Mouse (Mus musculus) embryonic facial prominence, embryonic 15.5 days (tissue): ENCODE measurements around the gene Flt3l. TPM values are rescaled to one million over a fixed set of nuclear protein-coding genes. Genes with fewer than 3 reads are reported as not detected.
"Not testable (repeated sequence)": the region's sequence is repeated elsewhere in the genome, so short reads cannot be mapped to it uniquely, and the experiment has no call there.

Experiments used
- ATAC-seq: fragments of 200-750 bp; cut with Nextera tagmentation; 2 replicates; pipeline ENCODE4 v1.8.0; 2017; ENCODE audit warnings: low read depth, moderate TSS enrichment; ENCODE audit not compliant: insufficient number of reproducible peaks, low FRiP score, low TSS enrichment
- H3K27ac ChIP-seq: fragments of 300-500 bp; sonication (generic); replicated peaks from 2 replicates; pipeline ENCODE4 v1.5.1; 2015; ENCODE audit warnings: mild to moderate bottlenecking, inconsistent platforms
- H3K27me3 ChIP-seq: fragments of 300-500 bp; sonication (generic); 2 replicates; pipeline ENCODE4 v1.6.1; 2015; ENCODE audit warnings: inconsistent platforms
- H3K36me3 ChIP-seq: fragments of 300-500 bp; sonication (generic); 2 replicates; pipeline ENCODE4 v1.6.1; 2015; ENCODE audit warnings: mild to moderate bottlenecking, inconsistent platforms
- H3K4me1 ChIP-seq: fragments of 300-500 bp; sonication (generic); 2 replicates; pipeline ENCODE4 v1.6.1; 2015; ENCODE audit warnings: inconsistent platforms
- H3K4me2 ChIP-seq: fragments of 300-500 bp; sonication (generic); replicated peaks from 2 replicates; pipeline ENCODE4 v1.6.1; 2015; ENCODE audit warnings: mild to moderate bottlenecking, inconsistent platforms
- H3K4me3 ChIP-seq: fragments of 300-500 bp; sonication (generic); replicated peaks from 2 replicates; pipeline ENCODE4 v1.5.1; 2015; ENCODE audit warnings: mild to moderate bottlenecking, inconsistent platforms
- H3K9ac ChIP-seq: fragments of 300-500 bp; sonication (generic); 2 replicates; pipeline ENCODE4 v1.6.1; 2015; ENCODE audit warnings: inconsistent platforms
- H3K9me3 ChIP-seq: fragments of 300-500 bp; sonication (generic); replicated peaks from 2 replicates; pipeline ENCODE4 v1.6.1; 2016; ENCODE audit warnings: inconsistent platforms
- WGBS: fragments of 180-500 bp; shearing (Covaris S2); methylation state at CpG from one replicate; pipeline ENCODE4 v1.1.7; 2015; 5-methylcytosine and 5-hydroxymethylcytosine counted together
- polyA plus RNA-seq: library from polyadenylated mRNA; unstranded; fragments of >200 nt; fragmentation: Nextera tagmentation; extraction: Ambion mirVana; gene quantifications from 2 replicates; pipeline ENCODE4 v1.2.1, GENCODE M21; 2015

Gene Flt3l
- polyA plus RNA-seq, 1 experiment from 2014 or later, result 2.6 TPM

- H3K9me3 ChIP-seq, result no peaks in the 10 kb centered on the region
- no peak for ATAC-seq
- 4% methylated on average over 13 of the region's 13 CpGs for WGBS
- H3K4me2 ChIP-seq, result no peak overlapping the region
- no peaks in the 10 kb centered on the region for H3K36me3 ChIP-seq
- peaks cover 18% of the 10 kb centered on the region for H3K4me1 ChIP-seq
- H3K4me3 ChIP-seq, result no peak overlapping the region
- peaks cover 90% of the 10 kb centered on the region for H3K27me3 ChIP-seq
- no peak overlapping the region for H3K9ac ChIP-seq
- H3K27ac ChIP-seq, result no peak overlapping the region
These were observed 39.2 kb upstream of the Flt3l start for GRCm38 (mm10) chr7:45175398-45175797.

GRCm38 (mm10) chr7:45174567-45175280 is 38.5 kb upstream of the Flt3l start:
- H3K27ac ChIP-seq, result no peak overlapping the region
- 3% methylated on average over 29 of the region's 29 CpGs for WGBS
- peaks cover 6% of the 10 kb centered on the region for H3K9me3 ChIP-seq
- ATAC-seq, result no peak
- H3K4me1 ChIP-seq, result peaks cover 18% of the 10 kb centered on the region
- peaks cover 86% of the 10 kb centered on the region for H3K27me3 ChIP-seq
- peak overlapping the region; percentile 16 for H3K4me3 ChIP-seq
- no peaks in the 10 kb centered on the region for H3K36me3 ChIP-seq
- peak overlapping the region; percentile 24 for H3K4me2 ChIP-seq
- H3K9ac ChIP-seq, result no peak overlapping the region

- not testable (repeated sequence) for H3K4me3 ChIP-seq, H3K4me2 ChIP-seq, H3K36me3 ChIP-seq, ATAC-seq, H3K9ac ChIP-seq, H3K27ac ChIP-seq
- Histone ChIP-seq H3K9me3 (peaks cover 11% of the 10 kb centered on the region), H3K27me3 (peaks cover 86% of the 10 kb centered on the region), H3K4me1 (peaks cover 18% of the 10 kb centered on the region)
- 64% methylated on average over 1 of the region's 1 CpGs for WGBS
These were observed 37.5 kb upstream of the Flt3l start for GRCm38 (mm10) chr7:45173772-45174171.

- no peaks in the 10 kb centered on the region for H3K36me3 ChIP-seq
- 63% methylated on average over 7 of the region's 7 CpGs for WGBS
- peaks cover 24% of the 10 kb centered on the region for H3K4me1 ChIP-seq
- peaks cover 11% of the 10 kb centered on the region for H3K9me3 ChIP-seq
- H3K4me3 ChIP-seq, result no peak overlapping the region
- no peak overlapping the region for H3K4me2 ChIP-seq
- ATAC-seq, result no peak
- peaks cover 86% of the 10 kb centered on the region for H3K27me3 ChIP-seq
- no peak overlapping the region for H3K9ac ChIP-seq
- H3K27ac ChIP-seq, result no peak overlapping the region
These were observed 36.7 kb upstream of the Flt3l start for GRCm38 (mm10) chr7:45172974-45173373.

- no peaks in the 10 kb centered on the region for H3K36me3 ChIP-seq
- H3K4me3 ChIP-seq, result no peak overlapping the region
- H3K27me3 ChIP-seq, result peaks cover 86% of the 10 kb centered on the region
- peaks cover 8% of the 10 kb centered on the region; the same call in 1 of the 2 replicates for H3K4me1 ChIP-seq
- peaks cover 11% of the 10 kb centered on the region for H3K9me3 ChIP-seq
- no peak overlapping the region for H3K4me2 ChIP-seq
- WGBS, result 89% methylated on average over 3 of the region's 3 CpGs
- H3K27ac ChIP-seq, result no peak overlapping the region
- H3K9ac ChIP-seq, result no peak overlapping the region
- ATAC-seq, result no peak
These were observed 33.3 kb upstream of the Flt3l start for GRCm38 (mm10) chr7:45169495-45169894.

GRCm38 (mm10) chr7:45168656-45169055 is 32.4 kb upstream of the Flt3l start:
- Histone ChIP-seq H3K9me3 (peaks cover 11% of the 10 kb centered on the region), H3K4me1 (peaks cover 13% of the 10 kb centered on the region), H3K27ac (no peak overlapping the region), H3K36me3 (no peaks in the 10 kb centered on the region), H3K4me3 (no peak overlapping the region; the same call in 1 of the 2 replicates), H3K27me3 (peaks cover 87% of the 10 kb centered on the region), H3K9ac (no peak overlapping the region), H3K4me2 (no peak overlapping the region)
- WGBS, result 5% methylated on average over 24 of the region's 24 CpGs
- ATAC-seq, result no peak

GRCm38 (mm10) chr7:45167761-45168445 is 31.7 kb upstream of the Flt3l start:
- Histone ChIP-seq H3K4me3 (no peak overlapping the region), H3K9me3 (peaks cover 11% of the 10 kb centered on the region), H3K27me3 (peaks cover 90% of the 10 kb centered on the region), H3K36me3 (no peaks in the 10 kb centered on the region), H3K9ac (no peak overlapping the region), H3K27ac (no peak overlapping the region), H3K4me1 (peaks cover 15% of the 10 kb centered on the region), H3K4me2 (no peak overlapping the region)
- ATAC-seq, result no peak
- WGBS, result under 1% methylated on average over 19 of the region's 19 CpGs

GRCm38 (mm10) chr7:45166950-45167401 is 30.7 kb upstream of the Flt3l start:
- Histone ChIP-seq H3K4me1 (peaks cover 23% of the 10 kb centered on the region), H3K4me2 (no peak overlapping the region), H3K9ac (no peak overlapping the region), H3K4me3 (no peak overlapping the region), H3K36me3 (no peaks in the 10 kb centered on the region), H3K9me3 (peaks cover 11% of the 10 kb centered on the region), H3K27ac (no peak overlapping the region), H3K27me3 (peaks cover 90% of the 10 kb centered on the region)
- 27% methylated on average over 10 of the region's 10 CpGs for WGBS
- no peak for ATAC-seq

GRCm38 (mm10) chr7:45165701-45166100 is 29.5 kb upstream of the Flt3l start:
- H3K9me3 ChIP-seq, result peaks cover 11% of the 10 kb centered on the region
- H3K9ac ChIP-seq, result no peak overlapping the region
- ATAC-seq, result no peak
- no peak overlapping the region for H3K4me3 ChIP-seq
- H3K4me2 ChIP-seq, result no peak overlapping the region
- H3K4me1 ChIP-seq, result peaks cover 28% of the 10 kb centered on the region
- H3K27ac ChIP-seq, result no peak overlapping the region
- peaks cover 77% of the 10 kb centered on the region for H3K27me3 ChIP-seq
- H3K36me3 ChIP-seq, result 0 out of 2 replicates have a peak, but pooled peaks cover 2% of the 10 kb centered on the region
- WGBS, result 41% methylated on average over 11 of the region's 11 CpGs

GRCm38 (mm10) chr7:45164833-45165232 is 28.6 kb upstream of the Flt3l start:
- Histone ChIP-seq H3K36me3 (peaks cover 10% of the 10 kb centered on the region; the same call in 1 of the 2 replicates), H3K27ac (no peak overlapping the region), H3K9ac (no peak overlapping the region), H3K4me2 (no peak overlapping the region), H3K27me3 (peaks cover 75% of the 10 kb centered on the region), H3K4me3 (no peak overlapping the region), H3K4me1 (peaks cover 28% of the 10 kb centered on the region), H3K9me3 (peaks cover 5% of the 10 kb centered on the region)
- WGBS, result 62% methylated on average over 5 of the region's 5 CpGs
- ATAC-seq, result no peak

- peaks cover 66% of the 10 kb centered on the region for H3K27me3 ChIP-seq
- peak within 1 kb of the TSS; percentile 47 for H3K4me3 ChIP-seq
- peaks cover 18% of the 10 kb centered on the region; the same call in 1 of the 2 replicates for H3K36me3 ChIP-seq
- ATAC-seq, result no peak
- 0 out of 2 replicates have a peak within 1 kb of the TSS, but pooled peaks have one; percentile 9 for H3K9ac ChIP-seq
- H3K27ac ChIP-seq, result no peak within 1 kb of the TSS
- WGBS, result 3% methylated on average over 35 of the region's 41 CpGs
- H3K9me3 ChIP-seq, result no peaks in the 10 kb centered on the region
- peak within 1 kb of the TSS; percentile 84 for H3K4me2 ChIP-seq
- peaks cover 28% of the 10 kb centered on the region for H3K4me1 ChIP-seq
These were observed 27.7 kb upstream of the Flt3l start, which contains the start of gene Slc17a7 for GRCm38 (mm10) chr7:45163735-45164490. TSS of gene Slc17a7 (plus strand) at chr7:45163949.
